Mouse (Mus musculus) neural tube, embryonic 15.5 days (tissue): ENCODE data around the gene Bcas3. TPM values are rescaled to one million over a fixed set of nuclear protein-coding genes. Genes with fewer than 3 reads are reported as not detected.
A peak's percentile ranks its signal among the peaks of the same experiment; 100 is the strongest.

Source experiments
- ATAC-seq: fragments of 200-750 bp; cut with Nextera tagmentation; 2 replicates; pipeline ENCODE4 v1.8.0; 2017; ENCODE audit warnings: mild to moderate bottlenecking, moderate TSS enrichment, moderate library complexity; ENCODE audit not compliant: low FRiP score
- H3K27ac ChIP-seq: fragments of 300-500 bp; sonication (generic); replicated peaks from 2 replicates; pipeline ENCODE4 v1.5.1; 2015; ENCODE audit warnings: mild to moderate bottlenecking, inconsistent platforms
- H3K27me3 ChIP-seq: fragments of 300-500 bp; sonication (generic); replicated peaks from 2 replicates; pipeline ENCODE4 v1.6.1; 2015; ENCODE audit warnings: inconsistent platforms
- H3K36me3 ChIP-seq: fragments of 300-500 bp; sonication (generic); 2 replicates; pipeline ENCODE4 v1.6.1; 2015; ENCODE audit warnings: inconsistent platforms
- H3K4me1 ChIP-seq: fragments of 300-500 bp; sonication (generic); 2 replicates; pipeline ENCODE4 v1.6.1; 2015; ENCODE audit warnings: inconsistent platforms
- H3K4me2 ChIP-seq: fragments of 300-500 bp; sonication (generic); 2 replicates; pipeline ENCODE4 v1.6.1; 2015; ENCODE audit warnings: inconsistent platforms, mild to moderate bottlenecking, moderate library complexity
- H3K4me3 ChIP-seq: fragments of 300-500 bp; sonication (generic); replicated peaks from 2 replicates; pipeline ENCODE4 v1.5.1; 2015; ENCODE audit warnings: mild to moderate bottlenecking, inconsistent platforms
- H3K9ac ChIP-seq: fragments of 300-500 bp; sonication (generic); replicated peaks from 2 replicates; pipeline ENCODE4 v1.6.1; 2015; ENCODE audit warnings: mild to moderate bottlenecking, inconsistent platforms
- H3K9me3 ChIP-seq: fragments of 300-500 bp; sonication (generic); replicated peaks from 2 replicates; pipeline ENCODE4 v1.6.1; 2016; ENCODE audit warnings: inconsistent platforms
- WGBS: fragments of 180-500 bp; shearing (Covaris S2); methylation state at CpG from one replicate; pipeline ENCODE4 v1.1.7; 2015; ENCODE audit warnings: mixed read lengths; 5-methylcytosine and 5-hydroxymethylcytosine counted together
- polyA plus RNA-seq: library from polyadenylated mRNA; unstranded; fragments of >200 nt; fragmentation: Nextera tagmentation; extraction: Ambion mirVana; gene quantifications from 2 replicates; pipeline ENCODE4 v1.2.1, GENCODE M21; 2015

The Bcas3 gene
- polyA plus RNA-seq, 1 experiment from 2014 or later: 31.6 TPM

- H3K4me3 ChIP-seq: no peak overlapping the region; the same call in 1 of the 2 replicates
Measured at GRCm38 (mm10) chr11:85524841-85525500, 172.0 kb downstream of the Bcas3 start.

GRCm38 (mm10) chr11:85525501-85525885, 172.5 kb downstream of the Bcas3 start:
- no peak overlapping the region for H3K4me3 ChIP-seq
- H3K36me3 ChIP-seq: no peaks in the 10 kb centered on the region
- H3K27ac ChIP-seq: no peak overlapping the region
- ATAC-seq: no peak
- WGBS: 46% methylated on average over 10 of the region's 10 CpGs
- peak overlapping the region; percentile 62 for H3K4me2 ChIP-seq
- H3K4me1 ChIP-seq: peaks cover 21% of the 10 kb centered on the region
- H3K9me3 ChIP-seq: no peaks in the 10 kb centered on the region
- H3K9ac ChIP-seq: no peak overlapping the region
- peaks cover 16% of the 10 kb centered on the region for H3K27me3 ChIP-seq

More at GRCm38 (mm10) chr11:85524841-85525500, 172.0 kb downstream of the Bcas3 start:
- 21% methylated on average over 16 of the region's 16 CpGs for WGBS
- H3K27ac ChIP-seq: peak overlapping the region; percentile 20
- ATAC-seq: no peak
- H3K4me2 ChIP-seq: peak overlapping the region; percentile 62
- H3K27me3 ChIP-seq: peaks cover 18% of the 10 kb centered on the region
- H3K9ac ChIP-seq: peak overlapping the region; percentile 14; the same call in 1 of the 2 replicates
- H3K9me3 ChIP-seq: no peaks in the 10 kb centered on the region
- peaks cover 21% of the 10 kb centered on the region for H3K4me1 ChIP-seq
- H3K36me3 ChIP-seq: no peaks in the 10 kb centered on the region

GRCm38 (mm10) chr11:85525979-85526775, 173.2 kb downstream of the Bcas3 start:
- Histone ChIP-seq H3K4me1 (peaks cover 21% of the 10 kb centered on the region), H3K27me3 (peaks cover 14% of the 10 kb centered on the region), H3K9ac (no peak overlapping the region), H3K27ac (no peak overlapping the region), H3K4me3 (no peak overlapping the region), H3K36me3 (no peaks in the 10 kb centered on the region), H3K9me3 (no peaks in the 10 kb centered on the region), H3K4me2 (peak overlapping the region; percentile 62)
- no peak for ATAC-seq
- WGBS: 52% methylated on average over 11 of the region's 11 CpGs

GRCm38 (mm10) chr11:85527261-85527660, 174.3 kb downstream of the Bcas3 start:
- H3K9me3 ChIP-seq: no peaks in the 10 kb centered on the region
- H3K9ac ChIP-seq: no peak overlapping the region
- no peak overlapping the region for H3K27ac ChIP-seq
- WGBS: 35% methylated on average over 5 of the region's 5 CpGs
- H3K27me3 ChIP-seq: peaks cover 14% of the 10 kb centered on the region
- ATAC-seq: no peak
- H3K4me2 ChIP-seq: no peak overlapping the region
- H3K4me1 ChIP-seq: peaks cover 21% of the 10 kb centered on the region
- no peak overlapping the region for H3K4me3 ChIP-seq
- no peaks in the 10 kb centered on the region for H3K36me3 ChIP-seq

GRCm38 (mm10) chr11:85529531-85530285, 176.7 kb downstream of the Bcas3 start:
- Histone ChIP-seq H3K4me2 (no peak overlapping the region), H3K36me3 (no peaks in the 10 kb centered on the region), H3K27me3 (peaks cover 14% of the 10 kb centered on the region), H3K4me3 (no peak overlapping the region), H3K27ac (no peak overlapping the region), H3K9ac (no peak overlapping the region), H3K9me3 (no peaks in the 10 kb centered on the region), H3K4me1 (peaks cover 11% of the 10 kb centered on the region)
- WGBS: 72% methylated on average over 5 of the region's 5 CpGs
- no peak for ATAC-seq

GRCm38 (mm10) chr11:85540989-85541388, 188.0 kb downstream of the Bcas3 start:
- no peak for ATAC-seq
- no peaks in the 10 kb centered on the region for H3K36me3 ChIP-seq

GRCm38 (mm10) chr11:85543311-85543710, 190.3 kb downstream of the Bcas3 start:
- WGBS: 83% methylated on average over 4 of the region's 4 CpGs
- no peak for ATAC-seq
- no peak overlapping the region for H3K4me2 ChIP-seq
- H3K4me3 ChIP-seq: no peak overlapping the region
- no peak overlapping the region for H3K9ac ChIP-seq
- no peaks in the 10 kb centered on the region for H3K36me3 ChIP-seq
- no peak overlapping the region for H3K27ac ChIP-seq
- no peaks in the 10 kb centered on the region for H3K9me3 ChIP-seq
- no peaks in the 10 kb centered on the region for H3K27me3 ChIP-seq
- H3K4me1 ChIP-seq: no peaks in the 10 kb centered on the region

More at GRCm38 (mm10) chr11:85540989-85541388, 188.0 kb downstream of the Bcas3 start:
- Histone ChIP-seq H3K4me3 (no peak overlapping the region), H3K9me3 (no peaks in the 10 kb centered on the region), H3K9ac (no peak overlapping the region), H3K4me2 (no peak overlapping the region), H3K4me1 (no peaks in the 10 kb centered on the region), H3K27me3 (no peaks in the 10 kb centered on the region), H3K27ac (no peak overlapping the region)
- WGBS: 93% methylated on average over 4 of the region's 4 CpGs

- no peak overlapping the region for H3K27ac ChIP-seq
- H3K36me3 ChIP-seq: no peaks in the 10 kb centered on the region
- H3K27me3 ChIP-seq: no peaks in the 10 kb centered on the region
- no peak overlapping the region for H3K4me3 ChIP-seq
- ATAC-seq: no peak
- no peak overlapping the region for H3K4me2 ChIP-seq
- H3K9ac ChIP-seq: no peak overlapping the region
- WGBS: 79% methylated on average over 5 of the region's 5 CpGs
- H3K4me1 ChIP-seq: no peaks in the 10 kb centered on the region
- no peaks in the 10 kb centered on the region for H3K9me3 ChIP-seq
Measured at GRCm38 (mm10) chr11:85545602-85546001, 192.6 kb downstream of the Bcas3 start.

- Histone ChIP-seq H3K4me1 (no peaks in the 10 kb centered on the region), H3K36me3 (no peaks in the 10 kb centered on the region), H3K4me3 (no peak overlapping the region), H3K9me3 (no peaks in the 10 kb centered on the region), H3K27me3 (no peaks in the 10 kb centered on the region), H3K9ac (no peak overlapping the region), H3K4me2 (no peak overlapping the region), H3K27ac (no peak overlapping the region)
- 73% methylated on average over 6 of the region's 6 CpGs for WGBS
- no peak for ATAC-seq
Measured at GRCm38 (mm10) chr11:85547966-85548365, 195.0 kb downstream of the Bcas3 start.

- 90% methylated on average over 3 of the region's 3 CpGs for WGBS
Measured at GRCm38 (mm10) chr11:85549651-85550050, 196.7 kb downstream of the Bcas3 start.

GRCm38 (mm10) chr11:85555066-85555465, 202.1 kb downstream of the Bcas3 start:
- H3K9me3 ChIP-seq: no peaks in the 10 kb centered on the region
- whole genome bisulfite sequencing: 69% methylated on average over 1 of the region's 1 CpGs
- ATAC-seq: no peak
- no peaks in the 10 kb centered on the region for H3K4me1 ChIP-seq
- H3K4me3 ChIP-seq: no peak overlapping the region
- no peaks in the 10 kb centered on the region for H3K27me3 ChIP-seq
- H3K9ac ChIP-seq: no peak overlapping the region
- no peak overlapping the region for H3K27ac ChIP-seq
- H3K36me3 ChIP-seq: 0 out of 2 replicates have a peak, but pooled peaks cover 5% of the 10 kb centered on the region
- no peak overlapping the region for H3K4me2 ChIP-seq

More at GRCm38 (mm10) chr11:85549651-85550050, 196.7 kb downstream of the Bcas3 start:
- ATAC-seq: no peak
- H3K9me3 ChIP-seq: no peaks in the 10 kb centered on the region
- no peak overlapping the region for H3K9ac ChIP-seq
- no peak overlapping the region for H3K4me3 ChIP-seq
- H3K4me2 ChIP-seq: no peak overlapping the region
- no peak overlapping the region for H3K27ac ChIP-seq
- H3K27me3 ChIP-seq: no peaks in the 10 kb centered on the region
- H3K36me3 ChIP-seq: no peaks in the 10 kb centered on the region
- no peaks in the 10 kb centered on the region for H3K4me1 ChIP-seq
